Mouse (Mus musculus): ENCODE measurements around the gene Ttc39a. TPM values are rescaled to one million over a fixed set of nuclear protein-coding genes. Genes with fewer than 3 reads are reported as not detected.

The Ttc39a gene
- polyA plus RNA-seq, 1 experiment = 2.8 TPM

DNA sequence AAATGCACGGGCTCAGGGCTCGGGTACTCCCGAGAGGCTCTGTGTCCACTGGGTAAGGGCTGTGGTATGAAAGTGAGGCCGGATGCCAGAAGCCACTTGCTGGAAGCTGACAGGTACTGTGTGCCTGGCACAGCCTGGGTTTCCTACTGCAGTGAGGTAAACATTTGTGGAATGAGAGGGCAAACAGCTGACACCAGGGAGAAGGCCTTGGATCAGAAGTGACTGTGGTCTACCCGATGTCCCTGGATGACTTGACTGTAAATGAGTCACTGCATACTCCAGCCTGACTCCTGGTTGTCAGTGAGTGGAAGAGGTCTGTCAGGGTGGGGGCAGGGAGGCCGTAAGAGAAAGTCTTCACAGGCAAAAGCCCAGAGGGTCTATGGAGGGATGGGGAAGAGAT is 27.2 kb downstream of the Ttc39a start:
- WGBS = 52% methylated on average over 6 of the region's 6 CpGs
- no peak overlapping the region for H3K27ac ChIP-seq (ENCODE audit: insufficient read depth, low read depth, low read length)
- TF ChIP-seq CTCF (conservative IDR thresholded peaks at IDR 0.05; ENCODE audit: insufficient read depth, insufficient read length, low read depth, low read length) (no peak), POLR2A (IDR thresholded peaks at IDR 0.05; ENCODE audit: low read depth, low read length) (no peak)
- no peaks in the 10 kb centered on the region for H3K4me1 ChIP-seq (ENCODE audit: control insufficient read depth, insufficient read depth, low read length)
- no peak overlapping the region for H3K4me3 ChIP-seq (ENCODE audit: insufficient read depth, low read depth, low read length)
- H3K27me3 ChIP-seq (replicated peaks; ENCODE audit: control insufficient read depth, insufficient read depth, low read length) = no peaks in the 10 kb centered on the region
- H3K36me3 ChIP-seq (ENCODE audit: control insufficient read depth, insufficient read depth, low read length) = no peaks in the 10 kb centered on the region
- DNase-seq = peak; percentile 51

DNA sequence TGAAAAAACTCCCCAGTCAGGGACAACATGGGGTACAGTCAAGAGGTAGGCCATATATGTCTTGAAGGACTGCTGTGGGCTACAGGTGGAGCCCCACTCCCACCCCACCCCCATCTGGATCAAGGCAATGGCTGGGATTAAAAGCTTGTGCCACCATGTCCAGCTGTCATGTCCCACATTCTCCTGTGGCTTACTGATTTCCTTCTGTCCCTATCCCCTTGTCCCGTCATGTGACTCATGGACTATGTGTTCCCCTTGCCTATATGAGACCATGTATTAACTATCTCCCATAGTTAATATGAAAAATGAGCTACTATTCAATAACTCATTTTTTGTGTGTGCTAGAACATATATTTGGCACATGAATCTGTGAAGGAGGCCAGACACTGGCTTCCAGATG is 27.8 kb downstream of the Ttc39a start:
- H3K27ac ChIP-seq (ENCODE audit: insufficient read depth, low read depth, low read length) = no peak overlapping the region
- H3K4me3 ChIP-seq (ENCODE audit: insufficient read depth, low read depth, low read length) = no peak overlapping the region
- no peaks in the 10 kb centered on the region for H3K27me3 ChIP-seq (replicated peaks; ENCODE audit: control insufficient read depth, insufficient read depth, low read length)
- 95% methylated on average over 1 of the region's 1 CpGs for WGBS
- DNase-seq = no peak
- TF ChIP-seq CTCF (conservative IDR thresholded peaks at IDR 0.05; ENCODE audit: insufficient read depth, insufficient read length, low read depth, low read length) (no peak), POLR2A (IDR thresholded peaks at IDR 0.05; ENCODE audit: low read depth, low read length) (no peak)
- no peaks in the 10 kb centered on the region for H3K4me1 ChIP-seq (ENCODE audit: control insufficient read depth, insufficient read depth, low read length)
- no peaks in the 10 kb centered on the region for H3K36me3 ChIP-seq (ENCODE audit: control insufficient read depth, insufficient read depth, low read length)

DNA sequence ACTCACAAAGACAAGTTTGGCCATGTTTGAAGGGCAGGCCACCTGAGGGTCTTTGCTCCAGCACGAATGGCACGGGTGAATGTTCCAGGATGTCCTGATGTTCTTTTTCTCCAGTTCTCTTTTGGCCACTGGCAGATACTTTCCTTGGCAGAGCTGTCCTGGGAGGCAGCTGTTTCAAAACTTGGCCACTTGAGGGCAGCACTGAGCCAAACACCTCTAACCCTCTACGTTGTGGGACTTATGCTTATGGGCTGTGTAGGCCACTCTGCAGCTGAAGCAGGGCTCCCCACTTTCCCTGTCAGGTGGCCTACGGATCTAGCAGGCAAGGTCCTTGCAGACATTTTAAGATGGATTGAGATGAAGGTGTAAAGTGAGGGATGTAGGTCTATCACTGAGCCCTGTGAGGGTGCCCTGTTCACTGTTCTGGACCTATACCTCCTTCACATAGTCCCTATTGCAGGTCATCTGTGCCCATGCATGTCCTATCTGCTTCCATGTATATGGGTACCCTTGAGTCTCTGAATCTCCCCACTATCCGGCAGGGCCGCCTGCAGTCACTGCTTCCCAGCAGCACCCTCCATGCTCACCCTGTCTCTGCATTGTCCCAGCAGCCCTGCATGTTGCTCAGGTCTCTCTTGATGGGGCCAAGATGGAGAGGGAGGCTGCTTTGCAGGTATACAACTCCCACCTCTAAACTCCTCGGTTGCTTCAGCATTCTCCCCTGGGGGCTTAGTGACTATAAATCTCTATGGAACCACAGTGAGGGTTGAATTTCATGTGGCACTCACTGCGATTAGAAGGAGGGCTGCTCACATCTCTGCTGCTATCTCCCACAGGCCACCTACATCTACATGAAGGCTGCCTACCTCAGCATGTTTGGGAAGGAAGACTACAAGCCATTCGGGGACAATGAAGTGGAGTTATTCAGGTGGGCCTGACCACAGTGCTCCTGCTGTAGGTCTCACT is 31.8 kb downstream of the Ttc39a start:
- H3K27ac ChIP-seq (ENCODE audit: insufficient read depth, low read depth, low read length) = no peak overlapping the region
- H3K27me3 ChIP-seq (replicated peaks; ENCODE audit: control insufficient read depth, insufficient read depth, low read length) = no peaks in the 10 kb centered on the region
- H3K4me3 ChIP-seq (ENCODE audit: insufficient read depth, low read depth, low read length) = no peak overlapping the region
- 49% methylated on average over 9 of the region's 9 CpGs for WGBS
- no peak for TF ChIP-seq POLR2A (IDR thresholded peaks at IDR 0.05; ENCODE audit: low read depth, low read length)
- TF ChIP-seq CTCF (conservative IDR thresholded peaks at IDR 0.05; ENCODE audit: insufficient read depth, insufficient read length, low read depth, low read length) = peak; percentile 90
- peak; percentile 73 for DNase-seq
- no peaks in the 10 kb centered on the region for H3K36me3 ChIP-seq (ENCODE audit: control insufficient read depth, insufficient read depth, low read length)
- H3K4me1 ChIP-seq (ENCODE audit: control insufficient read depth, insufficient read depth, low read length) = no peaks in the 10 kb centered on the region; the same call in 1 of the 2 replicates

DNA sequence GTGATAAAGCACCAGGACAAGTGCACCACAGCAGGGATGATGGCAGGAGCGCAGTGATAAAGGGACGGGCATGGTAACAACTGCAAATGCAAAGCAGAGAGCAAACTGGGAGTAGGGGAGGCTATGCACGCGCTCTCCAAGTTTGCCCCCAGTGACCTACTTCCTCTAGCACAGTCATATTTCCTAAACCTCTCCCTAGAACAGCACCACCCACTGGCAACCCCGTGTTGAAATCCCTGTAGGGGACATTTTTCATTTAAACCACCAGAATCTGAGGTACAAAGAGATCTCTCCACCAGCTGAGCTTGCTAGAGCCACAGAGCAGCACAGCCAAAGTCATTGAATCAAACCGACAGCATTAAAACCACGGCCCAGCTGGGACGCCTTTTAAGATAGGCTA is 32.7 kb downstream of the Ttc39a start:
- H3K4me1 ChIP-seq (ENCODE audit: control insufficient read depth, insufficient read depth, low read length) = no peaks in the 10 kb centered on the region; the same call in 1 of the 2 replicates
- no peaks in the 10 kb centered on the region for H3K36me3 ChIP-seq (ENCODE audit: control insufficient read depth, insufficient read depth, low read length)
- no peaks in the 10 kb centered on the region for H3K27me3 ChIP-seq (replicated peaks; ENCODE audit: control insufficient read depth, insufficient read depth, low read length)
- DNase-seq = no peak
- H3K27ac ChIP-seq (ENCODE audit: insufficient read depth, low read depth, low read length) = no peak overlapping the region
- 72% methylated on average over 8 of the region's 8 CpGs for WGBS
- H3K4me3 ChIP-seq (ENCODE audit: insufficient read depth, low read depth, low read length) = no peak overlapping the region
- TF ChIP-seq POLR2A (IDR thresholded peaks at IDR 0.05; ENCODE audit: low read depth, low read length) = no peak
- no peak for TF ChIP-seq CTCF (conservative IDR thresholded peaks at IDR 0.05; ENCODE audit: insufficient read depth, insufficient read length, low read depth, low read length)

DNA sequence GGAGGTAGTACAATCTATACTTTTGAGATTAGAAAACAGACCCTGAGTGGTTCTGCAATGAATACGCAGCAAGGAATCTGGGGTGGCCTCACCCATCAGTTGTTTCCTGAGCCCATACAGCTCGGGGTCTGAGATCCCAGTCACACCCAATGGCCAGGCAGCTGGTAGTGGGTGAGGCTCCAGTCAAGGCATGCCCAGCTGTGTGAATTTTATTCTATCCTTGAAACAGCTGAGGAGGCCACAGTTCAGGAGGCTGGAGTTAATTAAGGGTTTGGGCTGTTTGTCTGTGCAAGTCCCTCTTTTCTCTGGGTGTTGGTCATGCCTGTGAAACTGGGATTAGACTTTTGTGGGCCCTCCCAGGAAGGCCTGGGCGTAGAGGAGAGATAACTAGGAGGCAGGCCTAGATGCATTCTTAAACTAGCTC is 33.4 kb downstream of the Ttc39a start:
- H3K27ac ChIP-seq (ENCODE audit: insufficient read depth, low read depth, low read length) = no peak overlapping the region
- H3K36me3 ChIP-seq (ENCODE audit: control insufficient read depth, insufficient read depth, low read length) = no peaks in the 10 kb centered on the region
- no peak overlapping the region for H3K4me3 ChIP-seq (ENCODE audit: insufficient read depth, low read depth, low read length)
- H3K27me3 ChIP-seq (replicated peaks; ENCODE audit: control insufficient read depth, insufficient read depth, low read length) = no peaks in the 10 kb centered on the region
- no peak for TF ChIP-seq POLR2A (IDR thresholded peaks at IDR 0.05; ENCODE audit: low read depth, low read length)
- no peak for TF ChIP-seq CTCF (conservative IDR thresholded peaks at IDR 0.05; ENCODE audit: insufficient read depth, insufficient read length, low read depth, low read length)
- H3K4me1 ChIP-seq (ENCODE audit: control insufficient read depth, insufficient read depth, low read length) = no peaks in the 10 kb centered on the region; the same call in 1 of the 2 replicates
- no peak for DNase-seq
- 65% methylated on average over 3 of the region's 3 CpGs for WGBS

DNA sequence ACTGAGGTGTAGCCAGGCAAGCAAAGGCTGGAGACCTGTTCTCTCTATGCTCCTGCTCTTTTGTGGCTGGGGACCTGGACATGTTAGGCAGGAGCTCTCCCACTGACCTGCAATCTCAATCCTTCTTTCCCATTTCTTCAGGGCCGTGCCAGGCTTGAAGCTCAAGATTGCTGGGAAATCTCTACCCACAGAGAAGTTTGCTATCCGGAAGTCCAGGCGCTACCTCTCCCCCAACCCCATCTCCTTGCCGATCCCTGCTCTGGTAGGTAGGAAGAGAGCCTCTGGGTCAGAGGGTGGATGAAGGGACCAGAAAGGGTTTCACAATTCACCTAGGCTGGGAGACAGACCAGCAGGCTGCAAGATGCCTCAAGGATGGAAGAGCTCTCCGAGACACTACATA is 34.0 kb downstream of the Ttc39a start:
- no peaks in the 10 kb centered on the region for H3K27me3 ChIP-seq (replicated peaks; ENCODE audit: control insufficient read depth, insufficient read depth, low read length)
- no peaks in the 10 kb centered on the region; the same call in 1 of the 2 replicates for H3K4me1 ChIP-seq (ENCODE audit: control insufficient read depth, insufficient read depth, low read length)
- no peak overlapping the region for H3K4me3 ChIP-seq (ENCODE audit: insufficient read depth, low read depth, low read length)
- 93% methylated on average over 5 of the region's 5 CpGs for WGBS
- TF ChIP-seq CTCF (conservative IDR thresholded peaks at IDR 0.05; ENCODE audit: insufficient read depth, insufficient read length, low read depth, low read length) = no peak
- TF ChIP-seq POLR2A (IDR thresholded peaks at IDR 0.05; ENCODE audit: low read depth, low read length) = no peak
- DNase-seq = no peak
- no peak overlapping the region for H3K27ac ChIP-seq (ENCODE audit: insufficient read depth, low read depth, low read length)
- no peaks in the 10 kb centered on the region for H3K36me3 ChIP-seq (ENCODE audit: control insufficient read depth, insufficient read depth, low read length)

DNA sequence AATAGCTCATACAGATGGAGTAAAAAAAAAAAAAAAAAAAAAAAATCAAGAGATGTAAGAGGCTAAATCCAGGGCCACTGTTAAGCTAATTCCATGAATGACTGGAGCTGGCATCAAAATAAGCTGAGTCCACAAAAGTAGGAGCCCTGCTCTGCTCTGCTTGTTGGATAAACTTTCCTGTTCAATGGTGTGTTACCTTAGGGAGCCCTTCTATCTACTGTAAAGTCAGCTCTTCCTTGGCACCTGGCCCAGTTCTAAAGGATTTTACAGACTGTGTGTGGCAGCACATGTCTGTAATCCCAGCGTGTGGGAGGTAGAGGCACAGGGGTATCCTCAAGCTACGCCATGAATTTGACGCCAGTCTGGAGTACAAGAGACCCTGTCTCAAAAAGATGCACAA is 34.6 kb downstream of the Ttc39a start:
- no peak overlapping the region for H3K27ac ChIP-seq (ENCODE audit: insufficient read depth, low read depth, low read length)
- WGBS = 70% methylated on average over 3 of the region's 3 CpGs
- TF ChIP-seq CTCF (conservative IDR thresholded peaks at IDR 0.05; ENCODE audit: insufficient read depth, insufficient read length, low read depth, low read length) (no peak), POLR2A (IDR thresholded peaks at IDR 0.05; ENCODE audit: low read depth, low read length) (no peak)
- no peaks in the 10 kb centered on the region; the same call in 1 of the 2 replicates for H3K4me1 ChIP-seq (ENCODE audit: control insufficient read depth, insufficient read depth, low read length)
- no peak overlapping the region for H3K4me3 ChIP-seq (ENCODE audit: insufficient read depth, low read depth, low read length)
- H3K27me3 ChIP-seq (replicated peaks; ENCODE audit: control insufficient read depth, insufficient read depth, low read length) = no peaks in the 10 kb centered on the region
- H3K36me3 ChIP-seq (ENCODE audit: control insufficient read depth, insufficient read depth, low read length) = no peaks in the 10 kb centered on the region
- DNase-seq = peak; percentile 57
